Mouse (Mus musculus): ENCODE data around the gene Fkbp1a. TPM values are rescaled to one million over a fixed set of nuclear protein-coding genes. Genes with fewer than 3 reads are reported as not detected.
A peak's percentile ranks its signal among the peaks of the same experiment; 100 is the strongest.

The Fkbp1a gene
- polyA plus RNA-seq, 1 experiment from 2014 or later: 610 TPM

- Histone ChIP-seq H3K4me3 (ENCODE audit: low read depth, low read length) (no peak overlapping the region), H3K27me3 (ENCODE audit: control insufficient read depth, insufficient read depth, low read length) (no peaks in the 10 kb centered on the region), H3K4me1 (replicated peaks; ENCODE audit: control insufficient read depth, insufficient read depth, low read length) (peaks cover 3% of the 10 kb centered on the region; the same call in 1 of the 2 replicates), H3K36me3 (ENCODE audit: control insufficient read depth, insufficient read depth, low read length) (no peaks in the 10 kb centered on the region), H3K9me3 (ENCODE audit: control insufficient read depth, low read length) (no peaks in the 10 kb centered on the region), H3K9ac (ENCODE audit: low read depth, low read length) (no peak overlapping the region), H3K4me2 (replicated peaks; ENCODE audit: low read depth, low read length) (no peak overlapping the region), H3K27ac (ENCODE audit: low read depth, low read length) (no peak overlapping the region)
- ATAC-seq (ENCODE audit: low FRiP score) (0 out of 2 replicates have a peak, but pooled peaks have one; percentile 15), DNase-seq (ENCODE audit: low spot score) (no peak)
- WGBS: 52% methylated on average over 3 of the region's 3 CpGs
Measured at GRCm38 (mm10) chr2:151609974-151610373, 67.7 kb downstream of the Fkbp1a start.

Other genes with a start within 250 kb of the Fkbp1a start
- not detected in 2 replicates for gene 4921509C19Rik, start 66.3 kb upstream of the Fkbp1a start, polyA plus RNA-seq (2014; fragmentation: Nextera tagmentation; extraction: Ambion mirVana)
- 294 and 295 TPM in 2 replicates for gene Nsfl1c, start 48.3 kb upstream of the Fkbp1a start, polyA plus RNA-seq (2014; fragmentation: Nextera tagmentation; extraction: Ambion mirVana)
- 0.94 and 1.4 TPM in 2 replicates for gene Sdcbp2, start 30.1 kb downstream of the Fkbp1a start, polyA plus RNA-seq (2014; fragmentation: Nextera tagmentation; extraction: Ambion mirVana)
- 2.3 and 2.7 TPM in 2 replicates for gene Snph, start 90.1 kb downstream of the Fkbp1a start, polyA plus RNA-seq (2014; fragmentation: Nextera tagmentation; extraction: Ambion mirVana)
- 0.17 TPM in 1 of 2 replicates, not detected in the other for gene Rad21l, start 126.0 kb downstream of the Fkbp1a start, polyA plus RNA-seq (2014; fragmentation: Nextera tagmentation; extraction: Ambion mirVana)
- 4.3 and 5.2 TPM in 2 replicates for gene Tmem74b, start 159.5 kb downstream of the Fkbp1a start, polyA plus RNA-seq (2014; fragmentation: Nextera tagmentation; extraction: Ambion mirVana)
- gene Psmf1, start 201.7 kb downstream of the Fkbp1a start, polyA plus RNA-seq (2014; fragmentation: Nextera tagmentation; extraction: Ambion mirVana): 43.5 and 45.9 TPM in 2 replicates

Measured in hindbrain, embryonic 11.5 days (tissue).